Mouse (Mus musculus) kidney, adult 2 months (tissue): ENCODE measurements around the gene 4931428F04Rik.

Experiments
- CTCF ChIP-seq: fragments of 200-500 bp; conservative IDR thresholded peaks from 2 replicates; pipeline ENCODE4 v1.5.1; 2011; ENCODE audit warnings: low read depth, mild to moderate bottlenecking, control low read depth, low read length, moderate library complexity, mixed read lengths; ENCODE audit not compliant: insufficient read depth, insufficient read length
- POLR2A ChIP-seq: fragments of 200-500 bp; IDR thresholded peaks from one replicate; pipeline ENCODE4 v1.6.1; 2011; ENCODE audit warnings: low read depth, low read length, control low read depth

- no peak for TF ChIP-seq CTCF
- TF ChIP-seq POLR2A, result no peak
These were observed 25.6 kb upstream of the 4931428F04Rik start for GRCm38 (mm10) chr8:105315073-105315769.
